Mouse (Mus musculus) lung, postnatal 10 days (tissue): ENCODE results near the gene Hcn4.

Experiments
- DNase-seq: peaks from one replicate; pipeline ENCODE4 v3.0.0; 2021

Hcn4 gene

GRCm38 (mm10) chr9:58823139-58823917 is at the start of gene Hcn4:
Gene Hcn4 (plus strand): TSS chr9:58823412.
- DNase-seq = no peak

GRCm38 (mm10) chr9:58774761-58775160 is 48.5 kb upstream of the Hcn4 start:
- DNase-seq = no peak

DNA sequence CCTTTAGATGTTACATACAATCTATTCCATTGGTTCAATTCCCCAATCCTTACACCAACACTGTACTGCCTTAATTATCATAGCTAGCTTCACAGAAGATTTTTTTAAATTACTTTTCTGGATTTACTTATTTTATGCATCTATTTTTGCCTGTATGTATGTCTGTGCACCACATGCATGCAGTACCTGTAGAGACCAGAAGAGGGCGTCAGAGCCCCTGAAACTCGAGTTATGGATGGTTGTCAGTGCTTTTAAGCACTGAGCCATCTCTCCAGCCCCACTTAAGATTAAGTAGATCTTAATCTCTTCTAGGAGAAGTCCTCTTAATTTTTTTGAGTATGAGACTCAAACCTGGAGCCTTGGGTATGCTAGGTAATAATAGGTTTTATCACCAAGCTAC is 47.8 kb upstream of the Hcn4 start:
- no peak for DNase-seq

DNA sequence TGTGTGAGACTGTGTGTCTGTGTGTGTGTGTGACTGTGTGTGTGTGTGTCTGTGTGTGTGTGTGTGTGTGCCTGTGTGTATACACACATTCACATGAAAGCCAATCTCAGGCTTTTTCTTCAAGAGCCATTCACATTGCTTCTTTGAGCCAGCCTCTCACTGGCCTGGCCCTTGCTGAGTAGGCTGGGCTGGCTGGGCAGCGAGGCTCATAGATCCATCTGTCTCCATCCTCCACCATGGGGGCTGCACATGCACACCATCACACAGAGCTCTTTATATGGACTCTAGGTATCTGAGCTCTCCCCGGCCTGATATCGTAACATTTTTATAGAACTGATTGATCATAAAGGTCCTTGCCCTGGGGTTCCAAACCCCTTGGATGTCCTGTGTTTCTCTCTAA is 33.7 kb upstream of the Hcn4 start:
- DNase-seq = no peak

DNA sequence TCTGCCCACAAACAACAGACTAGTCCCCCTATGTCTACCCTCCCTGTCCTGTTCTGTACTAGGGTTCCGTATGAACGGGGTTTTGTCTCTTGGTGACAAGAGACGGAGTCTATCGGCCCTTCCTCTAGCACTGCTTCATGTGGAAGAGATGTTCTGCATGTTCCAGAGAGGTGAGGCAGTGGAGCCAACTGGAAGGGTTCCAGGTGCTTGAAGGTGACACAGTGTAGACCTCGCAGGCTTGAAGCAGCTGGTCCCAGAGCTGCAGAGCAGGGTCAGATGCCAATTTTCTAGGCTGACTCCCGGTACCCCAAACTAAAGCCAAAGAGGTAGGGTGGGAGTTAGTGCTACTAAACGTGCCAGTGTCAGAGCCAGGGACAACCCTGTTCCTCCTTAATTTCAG is 25.1 kb upstream of the Hcn4 start:
- DNase-seq = no peak

- no peak for DNase-seq
Observed at GRCm38 (mm10) chr9:58801441-58801840, 21.8 kb upstream of the Hcn4 start.

DNA sequence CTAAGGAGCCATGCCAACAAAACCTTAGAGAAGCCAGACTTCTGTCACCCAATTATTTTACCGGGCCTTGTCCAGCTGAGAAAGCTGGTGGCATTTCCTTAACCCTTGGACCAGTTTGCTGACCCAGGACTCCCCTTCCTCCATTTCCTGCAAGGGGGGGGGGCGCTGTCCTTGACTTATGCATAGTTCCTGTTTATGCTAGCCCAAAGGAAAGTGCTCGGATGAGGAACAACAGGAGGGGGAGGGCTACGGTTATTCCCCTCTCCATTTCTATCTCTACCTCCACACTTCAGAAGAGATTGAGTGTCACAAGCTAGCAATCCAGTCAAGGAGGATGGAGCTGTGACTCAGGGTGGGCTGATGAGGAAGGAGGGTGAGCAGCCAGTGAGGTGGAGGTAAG is 20.9 kb upstream of the Hcn4 start:
- DNase-seq = no peak

DNA sequence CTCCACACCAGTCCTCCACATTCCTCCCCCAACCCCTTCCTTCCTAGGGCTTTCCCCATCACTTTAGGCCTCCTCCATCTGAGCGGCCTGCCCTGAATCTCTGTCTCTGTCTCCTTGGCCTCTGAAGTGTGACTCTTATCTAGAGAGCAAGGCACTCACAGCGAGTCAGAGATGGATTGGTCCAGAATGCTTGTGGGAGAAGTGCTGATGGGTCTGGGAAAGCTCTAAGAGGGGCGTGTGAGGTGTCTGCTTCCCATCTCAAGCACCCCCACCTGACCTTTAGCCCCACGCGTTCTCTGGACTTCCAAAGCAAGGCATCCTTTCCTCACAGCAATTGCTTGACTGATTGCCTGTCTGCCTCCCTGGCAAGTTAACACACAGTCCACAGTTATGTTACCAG is 20.4 kb upstream of the Hcn4 start:
- no peak for DNase-seq

DNA sequence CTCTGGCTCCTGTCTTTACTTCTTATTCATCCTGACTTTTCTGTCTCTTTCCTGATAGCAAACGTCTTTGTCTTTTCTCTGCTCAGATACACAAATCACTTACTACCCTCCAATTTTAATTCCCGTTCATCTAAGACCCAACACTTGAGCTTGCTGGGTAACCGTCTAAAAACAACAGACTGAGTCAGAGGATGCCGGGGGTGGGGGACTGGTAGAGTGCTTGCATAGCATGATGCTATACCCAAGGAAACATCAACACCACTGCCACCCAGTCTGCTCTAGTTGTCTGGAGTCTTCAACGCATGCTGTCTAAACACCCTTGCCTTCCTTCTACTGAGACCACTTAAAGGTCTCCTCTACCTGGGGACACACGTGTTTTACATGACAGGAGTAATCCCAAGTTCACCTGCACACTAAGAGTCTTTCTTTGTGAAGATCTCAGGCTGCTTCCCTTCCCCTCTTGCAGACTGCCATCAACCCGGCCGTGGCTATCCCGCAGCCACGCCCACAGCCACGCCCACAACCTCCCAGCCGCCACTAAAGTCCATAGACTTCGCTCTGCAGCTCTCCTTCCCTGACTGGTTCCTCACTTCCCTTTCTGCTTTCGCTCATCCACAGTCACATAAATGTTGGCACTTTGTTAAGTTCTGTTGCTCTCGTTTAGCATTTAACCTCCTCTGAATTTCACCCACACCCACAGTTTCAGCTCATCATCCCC is 17.5 kb upstream of the Hcn4 start:
- peak; percentile 82 for DNase-seq

DNA sequence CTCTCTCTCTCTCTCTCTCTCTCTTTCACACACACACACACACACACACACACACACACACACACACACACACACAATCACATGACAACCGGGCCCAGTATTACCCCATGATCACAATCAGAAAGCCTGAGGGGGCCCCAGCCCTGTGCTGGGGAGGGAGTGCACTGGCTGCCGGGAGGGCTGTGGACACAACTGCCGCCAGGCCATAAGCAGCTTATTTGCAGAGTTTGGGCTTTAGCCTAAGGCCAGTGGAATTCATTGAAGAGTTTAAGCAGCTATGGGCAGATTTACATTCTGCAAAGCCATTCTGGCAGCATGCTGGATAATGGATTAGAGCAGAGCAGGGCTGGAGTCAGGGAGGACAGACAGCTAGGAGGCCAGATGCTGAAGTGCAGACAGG is 12.0 kb upstream of the Hcn4 start:
- DNase-seq = no peak

- DNase-seq = no peak
Observed at GRCm38 (mm10) chr9:58815552-58816260, 7.5 kb upstream of the Hcn4 start.

- no peak for DNase-seq
Observed at GRCm38 (mm10) chr9:58816458-58816857, 6.8 kb upstream of the Hcn4 start.

- no peak for DNase-seq
Observed at GRCm38 (mm10) chr9:58817676-58818075, 5.5 kb upstream of the Hcn4 start.

- DNase-seq = peak; percentile 47
Observed at GRCm38 (mm10) chr9:58822431-58823091, 651 bp upstream of the Hcn4 start.

DNA sequence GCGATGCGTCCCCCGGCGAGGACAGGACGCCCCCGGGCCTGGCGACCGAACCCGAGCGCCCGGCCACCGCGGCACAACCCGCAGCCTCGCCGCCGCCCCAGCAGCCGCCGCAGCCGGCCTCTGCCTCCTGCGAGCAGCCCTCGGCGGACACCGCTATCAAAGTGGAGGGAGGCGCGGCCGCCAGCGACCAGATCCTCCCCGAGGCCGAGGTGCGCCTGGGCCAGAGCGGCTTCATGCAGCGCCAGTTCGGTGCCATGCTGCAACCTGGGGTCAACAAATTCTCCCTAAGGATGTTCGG is 655 bp downstream of the Hcn4 start:
- DNase-seq = no peak

DNA sequence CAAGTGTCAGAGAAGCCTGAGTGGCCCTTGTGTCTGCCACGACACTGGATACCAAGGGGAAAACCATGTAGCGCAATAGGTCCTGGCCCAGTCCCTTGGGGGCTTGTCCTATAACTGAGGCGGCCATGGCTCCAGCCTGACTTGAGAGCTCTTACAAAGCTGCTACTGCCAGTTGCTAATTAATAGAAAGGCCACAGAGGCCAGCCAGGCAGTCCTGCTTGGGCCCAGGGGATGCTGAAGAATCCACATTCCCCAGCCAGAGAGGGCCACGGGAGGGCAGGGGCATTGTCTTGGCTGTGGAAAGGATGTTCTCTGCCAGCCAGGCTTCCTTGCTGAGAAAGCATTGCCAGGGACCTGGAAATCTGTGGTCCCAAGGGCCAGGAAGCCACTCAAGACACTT is 6.4 kb downstream of the Hcn4 start:
- DNase-seq = no peak

- DNase-seq = no peak
Observed at GRCm38 (mm10) chr9:58832939-58833338, 9.7 kb downstream of the Hcn4 start.

DNA sequence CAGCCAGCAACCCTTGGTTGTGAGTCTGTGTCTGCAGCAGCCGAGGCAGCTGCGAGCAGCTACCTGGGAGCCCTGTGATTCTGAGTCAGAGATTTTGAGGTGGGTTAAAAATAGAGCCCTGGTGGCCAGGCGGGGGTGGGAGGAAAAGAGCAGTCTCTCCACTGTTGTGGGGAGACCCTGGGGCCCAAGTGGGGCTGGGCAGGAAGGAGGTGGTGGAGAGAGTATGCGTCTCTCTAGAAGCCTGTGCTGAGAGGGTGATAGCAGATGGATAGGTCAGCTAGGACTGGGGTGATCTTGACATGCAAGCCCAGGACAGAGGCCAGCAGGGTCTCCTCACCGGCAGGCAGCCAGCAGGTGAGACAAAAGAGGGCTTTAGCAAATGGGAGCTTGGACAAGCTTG is 14.0 kb downstream of the Hcn4 start:
- no peak for DNase-seq

DNA sequence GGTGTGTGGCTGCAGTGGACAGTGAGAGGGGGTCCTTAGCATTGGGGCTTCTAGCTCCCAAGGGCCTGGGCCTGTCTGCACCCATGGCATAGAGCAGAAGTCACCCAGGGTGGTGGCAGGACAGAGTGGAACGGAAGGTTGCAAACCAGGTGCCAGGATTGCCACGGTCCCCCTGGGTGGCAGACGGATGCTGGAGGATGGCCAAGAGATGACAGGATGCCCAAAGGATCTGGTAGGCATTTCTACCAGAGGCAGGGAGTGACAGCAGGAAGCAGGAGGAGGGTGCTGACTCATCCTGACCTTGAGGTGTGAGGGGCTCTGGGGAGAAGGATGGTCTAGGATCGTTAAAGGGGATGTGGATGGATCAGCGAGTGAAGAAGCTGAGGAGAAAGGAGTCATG is 15.3 kb downstream of the Hcn4 start:
- DNase-seq = no peak

GRCm38 (mm10) chr9:58841655-58842054 is 18.4 kb downstream of the Hcn4 start:
- DNase-seq = peak; percentile 67

GRCm38 (mm10) chr9:58844597-58844996 is 21.4 kb downstream of the Hcn4 start:
- DNase-seq = no peak

DNA sequence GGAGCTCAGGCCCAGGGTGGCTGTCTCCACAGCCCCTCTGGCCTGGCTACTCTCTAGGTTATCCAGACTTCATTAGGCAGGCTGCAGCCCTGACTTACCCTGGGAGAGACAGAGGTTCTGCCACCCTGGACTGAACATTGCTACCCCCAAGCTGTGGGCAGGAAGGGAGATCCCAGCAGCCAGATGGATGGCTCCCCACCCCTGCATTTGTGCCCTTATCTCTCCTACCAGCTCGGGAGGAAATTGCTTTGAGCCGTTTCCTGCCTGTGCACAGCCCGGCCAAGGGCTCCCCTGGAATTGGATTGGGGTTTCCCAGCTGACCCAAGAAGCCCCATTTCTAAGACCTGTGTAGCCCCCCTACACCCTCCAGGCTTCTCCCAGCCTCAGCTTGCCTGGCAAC is 23.8 kb downstream of the Hcn4 start:
- DNase-seq = peak; percentile 62

GRCm38 (mm10) chr9:58847676-58848075 is 24.5 kb downstream of the Hcn4 start:
- peak; percentile 42 for DNase-seq
